8 mouse cellular contexts compared by ENCODE assay signal in the genomic region with DNA sequence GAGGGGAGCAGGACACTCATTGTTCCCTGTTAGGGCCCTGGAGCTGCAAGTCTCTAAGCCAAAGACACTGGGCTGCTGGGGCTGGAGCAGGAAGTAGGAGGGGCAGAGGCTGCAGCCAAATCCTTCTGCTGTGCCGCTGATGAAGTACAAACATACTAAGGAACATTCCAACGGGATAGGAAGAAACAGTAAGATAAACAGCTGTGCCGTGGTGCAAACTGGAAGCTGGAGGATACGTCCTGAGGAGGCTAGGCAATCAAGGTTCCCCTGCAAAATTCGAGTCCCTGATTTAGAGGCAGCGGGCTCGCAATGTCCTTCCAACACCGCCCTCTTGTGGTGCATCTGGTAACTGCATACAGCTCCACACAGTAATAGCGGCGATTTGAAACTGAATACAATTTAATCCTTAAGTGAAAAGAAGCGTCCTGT. TPM values are rescaled to one million over a fixed set of nuclear protein-coding genes. Genes with fewer than 3 reads are reported as not detected.
DNase-seq lines count a peak whose midpoint lies in the region; ATAC-seq and TF ChIP-seq lines count a peak whose summit lies in the region.

No protein-coding gene starts in this region.

- H3K4me3 ChIP-seq in C2C12 (ENCODE audit: insufficient read depth, poor library complexity, severe bottlenecking) = peak overlapping the region; percentile 14
- H3K4me3 ChIP-seq in heart, embryonic 13.5 days = peak overlapping the region; percentile 45
- 0 out of 2 replicates have a peak overlapping the region, but pooled peaks have one; percentile 9 for H3K4me3 ChIP-seq in kidney, postnatal 0 days (replicated peaks; ENCODE audit: low read depth, low read length)
- H3K4me3 ChIP-seq in liver, embryonic 12.5 days = no peak overlapping the region
- no peak overlapping the region for H3K4me3 ChIP-seq in neural tube, embryonic 11.5 days (ENCODE audit: low read depth, low read length)
- peak overlapping the region; percentile 40 for H3K4me3 ChIP-seq in stomach, embryonic 16.5 days (replicated peaks; ENCODE audit: low read length)

- H3K27me3 ChIP-seq in C2C12 (ENCODE audit: control insufficient read depth, insufficient read depth, insufficient read length) = peaks cover 11% of the 10 kb centered on the region
- H3K27me3 ChIP-seq in heart, embryonic 13.5 days (replicated peaks) = no peaks in the 10 kb centered on the region; the same call in 1 of the 2 replicates
- H3K27me3 ChIP-seq in kidney, postnatal 0 days (ENCODE audit: insufficient read depth, low read length) = no peaks in the 10 kb centered on the region
- no peaks in the 10 kb centered on the region for H3K27me3 ChIP-seq in liver, embryonic 12.5 days (replicated peaks)
- H3K27me3 ChIP-seq in neural tube, embryonic 11.5 days (ENCODE audit: control insufficient read depth, insufficient read depth, low read length) = no peaks in the 10 kb centered on the region
- H3K27me3 ChIP-seq in stomach, embryonic 16.5 days (ENCODE audit: control insufficient read depth, insufficient read depth, low read length) = no peaks in the 10 kb centered on the region

- WGBS in heart, embryonic 13.5 days = under 1% methylated on average over 11 of the region's 11 CpGs
- 0% methylated on average over 11 of the region's 11 CpGs for WGBS in kidney, postnatal 0 days
- WGBS in liver, embryonic 12.5 days (ENCODE audit: insufficient replicate concordance) = 1% methylated on average over 11 of the region's 11 CpGs
- 1% methylated on average over 11 of the region's 11 CpGs for WGBS in neural tube, embryonic 11.5 days
- 1% methylated on average over 11 of the region's 11 CpGs for WGBS in stomach, embryonic 16.5 days

- no peaks in the 10 kb centered on the region for H3K36me3 ChIP-seq in C2C12 (ENCODE audit: control insufficient read depth, insufficient read depth)
- no peaks in the 10 kb centered on the region for H3K36me3 ChIP-seq in heart, embryonic 13.5 days
- H3K36me3 ChIP-seq in kidney, postnatal 0 days (ENCODE audit: insufficient read depth, low read length) = no peaks in the 10 kb centered on the region
- no peaks in the 10 kb centered on the region for H3K36me3 ChIP-seq in liver, embryonic 12.5 days
- H3K36me3 ChIP-seq in neural tube, embryonic 11.5 days (ENCODE audit: control insufficient read depth, insufficient read depth, low read length) = no peaks in the 10 kb centered on the region
- H3K36me3 ChIP-seq in stomach, embryonic 16.5 days (ENCODE audit: control insufficient read depth, insufficient read depth, low read length) = no peaks in the 10 kb centered on the region

- H3K79me3 ChIP-seq in C2C12 (ENCODE audit: low read depth) = no peaks in the 10 kb centered on the region

- H3K27ac ChIP-seq in heart, embryonic 13.5 days (replicated peaks) = no peak overlapping the region
- peak overlapping the region; percentile 54 for H3K27ac ChIP-seq in kidney, postnatal 0 days
- no peak overlapping the region for H3K27ac ChIP-seq in liver, embryonic 12.5 days
- H3K27ac ChIP-seq in neural tube, embryonic 11.5 days (ENCODE audit: low read depth, low read length) = no peak overlapping the region
- H3K27ac ChIP-seq in stomach, embryonic 16.5 days (ENCODE audit: low read length) = no peak overlapping the region

- peaks cover 6% of the 10 kb centered on the region; the same call in 1 of the 2 replicates for H3K4me1 ChIP-seq in heart, embryonic 13.5 days
- no peaks in the 10 kb centered on the region for H3K4me1 ChIP-seq in kidney, postnatal 0 days (replicated peaks; ENCODE audit: insufficient read depth, low read length)
- H3K4me1 ChIP-seq in liver, embryonic 12.5 days = no peaks in the 10 kb centered on the region
- no peaks in the 10 kb centered on the region for H3K4me1 ChIP-seq in neural tube, embryonic 11.5 days (ENCODE audit: control insufficient read depth, insufficient read depth, low read length)
- H3K4me1 ChIP-seq in stomach, embryonic 16.5 days (ENCODE audit: control insufficient read depth, insufficient read depth, low read length) = 0 out of 2 replicates have a peak, but pooled peaks cover 2% of the 10 kb centered on the region

- TF ChIP-seq POLR2A in brain, embryonic 14.5 days (IDR thresholded peaks at IDR 0.05; ENCODE audit: borderline replicate concordance, extremely low read depth, insufficient read depth, insufficient read length, poor library complexity, severe bottlenecking) = no peak

- peak; percentile 87 for TF ChIP-seq CTCF in C2C12 (IDR thresholded peaks at IDR 0.05; ENCODE audit: control insufficient read depth, insufficient read depth, insufficient read length)
- peak; percentile 97 for TF ChIP-seq CTCF in brain, embryonic 14.5 days (IDR thresholded peaks at IDR 0.05; ENCODE audit: borderline replicate concordance, extremely low read depth, insufficient read depth, insufficient read length)
- peak; percentile 97 for TF ChIP-seq CTCF in kidney, postnatal 0 days (IDR thresholded peaks at IDR 0.05; ENCODE audit: low read depth)

- peak overlapping the region; percentile 14 for H3ac ChIP-seq in C2C12 (ENCODE audit: control insufficient read depth, insufficient read length, low read depth)

- peak overlapping the region; percentile 66 for H3K4me2 ChIP-seq in heart, embryonic 13.5 days
- peak overlapping the region; percentile 50 for H3K4me2 ChIP-seq in kidney, postnatal 0 days (ENCODE audit: low read length)
- H3K4me2 ChIP-seq in liver, embryonic 12.5 days = peak overlapping the region; percentile 32
- H3K4me2 ChIP-seq in neural tube, embryonic 11.5 days (ENCODE audit: low read depth) = peak overlapping the region; percentile 37
- H3K4me2 ChIP-seq in stomach, embryonic 16.5 days (ENCODE audit: low read depth, low read length) = peak overlapping the region; percentile 54

- DNase-seq in brain, embryonic 14.5 days (ENCODE audit: low read depth) = peak; percentile 87
- peak; percentile 95 for DNase-seq in kidney, postnatal 0 days (ENCODE audit: low spot score)
- DNase-seq in neural tube, embryonic 11.5 days (ENCODE audit: low spot score) = peak; percentile 85

- peak; percentile 52; the same call in 1 of the 2 replicates for ATAC-seq in erythroblast, adult 5-6 weeks (replicated peaks; ENCODE audit: low FRiP score, poor library complexity, severe bottlenecking)
- no peak for ATAC-seq in heart, embryonic 13.5 days (ENCODE audit: extremely low read depth, insufficient number of reproducible peaks, low FRiP score, low TSS enrichment)
- ATAC-seq in kidney, postnatal 0 days (replicated peaks; ENCODE audit: low FRiP score, low read depth) = peak; percentile 57; the same call in 1 of the 2 replicates
- ATAC-seq in liver, embryonic 12.5 days = no peak
- no peak; the same call in 1 of the 2 replicates for ATAC-seq in neural tube, embryonic 11.5 days (ENCODE audit: insufficient read depth, low FRiP score, low TSS enrichment)
- peak; percentile 78 for ATAC-seq in stomach, embryonic 16.5 days (ENCODE audit: insufficient read depth, low FRiP score)

- no peaks in the 10 kb centered on the region for H3K9me3 ChIP-seq in heart, embryonic 13.5 days
- no peaks in the 10 kb centered on the region for H3K9me3 ChIP-seq in kidney, postnatal 0 days (replicated peaks; ENCODE audit: low read length)
- no peaks in the 10 kb centered on the region for H3K9me3 ChIP-seq in liver, embryonic 12.5 days (replicated peaks)
- no peaks in the 10 kb centered on the region for H3K9me3 ChIP-seq in neural tube, embryonic 11.5 days (ENCODE audit: control insufficient read depth, low read length)
- H3K9me3 ChIP-seq in stomach, embryonic 16.5 days (replicated peaks; ENCODE audit: control insufficient read depth, low read length) = no peaks in the 10 kb centered on the region

- H3K9ac ChIP-seq in heart, embryonic 13.5 days = peak overlapping the region; percentile 62
- no peak overlapping the region for H3K9ac ChIP-seq in kidney, postnatal 0 days (ENCODE audit: low read depth, low read length)
- H3K9ac ChIP-seq in liver, embryonic 12.5 days = no peak overlapping the region
- no peak overlapping the region for H3K9ac ChIP-seq in neural tube, embryonic 11.5 days (ENCODE audit: low read length)
- peak overlapping the region; percentile 43; the same call in 1 of the 2 replicates for H3K9ac ChIP-seq in stomach, embryonic 16.5 days (ENCODE audit: low read length)

- H3K79me2 ChIP-seq in C2C12 (ENCODE audit: control insufficient read depth, insufficient read depth) = no peaks in the 10 kb centered on the region

TF ChIP-seq in C2C12, 6 proteins besides CTCF, POLR2A, EP300 and RAD21:
- TF ChIP-seq MAX (IDR thresholded peaks at IDR 0.05) (no peak), CEBPB (IDR thresholded peaks at IDR 0.05; ENCODE audit: low read depth) (no peak)

RNA-seq across cellular contexts. Expression of a gene that starts 39.3 kb away (rescaled TPM):
- polyA plus RNA-seq in C2C12 (2012; fragmentation: generic; extraction: Trizol) = 0.37 TPM
- 1.5 and 1.6 TPM in 2 replicates for polyA plus RNA-seq in brain, embryonic 14.5 days (2012; rRNA removed)
- total RNA-seq in erythroblast, adult 5-6 weeks (2015; ENCODE audit: low replicate concordance) = not detected in 2 replicates
- not detected in 2 replicates for total RNA-seq in erythroblast, adult 5-6 weeks (2017; ENCODE audit: low replicate concordance)
- 0.08 and 0.13 TPM in 2 replicates for polyA plus RNA-seq in heart, embryonic 13.5 days (2015; fragmentation: Nextera tagmentation; extraction: Ambion mirVana)
- polyA plus RNA-seq in kidney, postnatal 0 days (2015; fragmentation: Nextera tagmentation; extraction: Ambion mirVana) = 0.37 and 0.51 TPM in 2 replicates
- polyA plus RNA-seq in liver, embryonic 12.5 days (2016; fragmentation: Nextera tagmentation; extraction: Ambion mirVana) = 0.10 and 0.12 TPM in 2 replicates
- polyA plus RNA-seq in neural tube, embryonic 11.5 days (2014; fragmentation: Nextera tagmentation; extraction: Ambion mirVana) = 0.42 and 0.68 TPM in 2 replicates
- polyA plus RNA-seq in stomach, embryonic 16.5 days (2015; fragmentation: Nextera tagmentation; extraction: Ambion mirVana) = 0.21 and 0.51 TPM in 2 replicates

RNA-seq across cellular contexts. Expression of a gene that starts 39.5 kb away (rescaled TPM):
- 14.8 TPM for polyA plus RNA-seq in C2C12 (2012; fragmentation: generic; extraction: Trizol)
- polyA plus RNA-seq in brain, embryonic 14.5 days (2012; rRNA removed) = 46.8 and 64.6 TPM in 2 replicates
- not detected in 2 replicates for total RNA-seq in erythroblast, adult 5-6 weeks (2015; ENCODE audit: low replicate concordance)
- not detected in 2 replicates for total RNA-seq in erythroblast, adult 5-6 weeks (2017; ENCODE audit: low replicate concordance)
- 9.0 and 9.1 TPM in 2 replicates for polyA plus RNA-seq in heart, embryonic 13.5 days (2015; fragmentation: Nextera tagmentation; extraction: Ambion mirVana)
- 13.4 and 14.5 TPM in 2 replicates for polyA plus RNA-seq in kidney, postnatal 0 days (2015; fragmentation: Nextera tagmentation; extraction: Ambion mirVana)
- polyA plus RNA-seq in liver, embryonic 12.5 days (2016; fragmentation: Nextera tagmentation; extraction: Ambion mirVana) = 1.2 and 1.3 TPM in 2 replicates
- polyA plus RNA-seq in neural tube, embryonic 11.5 days (2014; fragmentation: Nextera tagmentation; extraction: Ambion mirVana) = 27.8 and 28.3 TPM in 2 replicates
- polyA plus RNA-seq in stomach, embryonic 16.5 days (2015; fragmentation: Nextera tagmentation; extraction: Ambion mirVana) = 5.4 and 6.0 TPM in 2 replicates

Comparison
In these comparisons a context has a peak if more than half of its experiments do, and no peak if none do; other contexts are left out.
1. H3K4me3 ChIP-seq: peak in C2C12 (single experiment), heart, embryonic 13.5 days (single experiment), kidney, postnatal 0 days (single experiment) and stomach, embryonic 16.5 days (single experiment); none in liver, embryonic 12.5 days (single experiment) and neural tube, embryonic 11.5 days (single experiment).
2. ATAC-seq: peak in erythroblast, adult 5-6 weeks (single experiment), kidney, postnatal 0 days (single experiment) and stomach, embryonic 16.5 days (single experiment); none in heart, embryonic 13.5 days (single experiment), liver, embryonic 12.5 days (single experiment) and neural tube, embryonic 11.5 days (single experiment).
3. H3K9ac ChIP-seq: peak in heart, embryonic 13.5 days (single experiment) and stomach, embryonic 16.5 days (single experiment); none in kidney, postnatal 0 days (single experiment), liver, embryonic 12.5 days (single experiment) and neural tube, embryonic 11.5 days (single experiment).
4. Peak in every context shown above with its lines, with median percentiles within 50 percentile points of each other: CTCF ChIP-seq, DNase-seq and H3K4me2 ChIP-seq.